Mouse (Mus musculus) ES-E14 (cell line): ENCODE measurements around the gene St3gal5.

ENCODE experiments used
- CHD2 ChIP-seq: IDR thresholded peaks from 2 replicates; pipeline ENCODE4 v1.6.1; 2014; ENCODE audit warnings: mild to moderate bottlenecking, low read depth, low read length, inconsistent platforms
- HCFC1 ChIP-seq: IDR thresholded peaks from 2 replicates; pipeline ENCODE4 v1.6.1; 2012; ENCODE audit warnings: low read length, inconsistent platforms, borderline replicate concordance; ENCODE audit not compliant: insufficient read depth
- MAFK ChIP-seq: IDR thresholded peaks from 2 replicates; pipeline ENCODE4 v1.6.1; 2014; ENCODE audit warnings: mild to moderate bottlenecking, low read depth, low read length, inconsistent platforms; ENCODE audit not compliant: insufficient read depth
- ZC3H11A ChIP-seq: IDR thresholded peaks from 2 replicates; pipeline ENCODE4 v1.6.1; 2012; ENCODE audit warnings: low read depth, mild to moderate bottlenecking, inconsistent platforms, low read length, borderline replicate concordance
- ZNF384 ChIP-seq: IDR thresholded peaks from 2 replicates; pipeline ENCODE4 v1.6.1; 2012; ENCODE audit warnings: low read depth, low read length, inconsistent platforms

DNA sequence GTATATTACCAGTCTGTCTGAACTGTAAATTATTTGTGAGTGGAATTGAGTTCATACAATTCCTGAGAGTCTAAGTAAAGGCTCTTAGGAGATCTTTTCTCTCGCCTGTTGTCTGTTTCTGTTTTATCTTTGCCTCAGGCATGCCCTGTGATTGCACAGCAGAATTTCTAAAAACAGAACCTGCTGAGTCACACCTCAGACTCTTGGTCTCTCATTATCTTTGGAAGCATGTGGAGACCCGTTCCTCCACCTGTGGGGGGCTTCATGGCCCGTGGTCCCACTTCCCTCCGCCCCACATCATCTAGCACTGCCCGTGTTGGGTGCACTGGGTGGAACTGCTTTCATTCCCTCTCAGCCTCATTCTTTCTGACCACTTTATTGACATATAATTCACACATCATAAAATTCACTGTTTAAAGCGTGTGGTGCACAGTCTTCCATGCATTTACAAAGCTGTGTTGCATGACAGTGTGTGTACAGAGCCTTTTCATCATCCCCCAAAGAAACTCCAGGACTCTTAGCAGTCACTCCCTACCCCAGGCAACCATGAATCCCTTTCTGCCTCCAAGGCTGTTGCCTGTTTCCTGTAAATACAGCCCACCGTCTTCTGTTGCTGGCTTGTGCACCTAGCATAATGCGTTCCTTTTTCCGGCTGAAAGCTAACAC lies 37.6 kb downstream of the St3gal5 start:
- TF ChIP-seq HCFC1 (no peak), ZC3H11A (no peak), ZNF384 (no peak), CHD2 (no peak), MAFK (no peak)
